Mouse (Mus musculus) layer of hippocampus, adult 2 months (tissue): ENCODE data around the gene Fam216a. TPM values are rescaled to one million over a fixed set of nuclear protein-coding genes. Genes with fewer than 3 reads are reported as not detected.
"Not testable (repeated sequence)": the region's sequence is repeated elsewhere in the genome, so short reads cannot be mapped to it uniquely, and the experiment has no call there.

Experiments
- DNase-seq, 2 experiments: peaks; one replicate each; pipeline ENCODE4 v3.0.0; 2022; ENCODE audit warnings: low spot score in 2 of 2
- H3K27ac ChIP-seq: fragments of 200-600 bp; 2 replicates; pipeline ENCODE4 v1.8.1; 2022
- H3K4me3 ChIP-seq: fragments of 200-600 bp; 2 replicates; pipeline ENCODE4 v1.8.1; 2022; ENCODE audit warnings: mild to moderate bottlenecking
- CTCF ChIP-seq: fragments of 200-600 bp; conservative IDR thresholded peaks from 2 replicates; pipeline ENCODE4 v1.8.1; 2022; ENCODE audit warnings: antibody characterized with exemption, mild to moderate bottlenecking, moderate library complexity
- long read RNA-seq, 2 experiments: library from polyadenylated mRNA; stranded (forward); transcript quantifications; one replicate each; pipeline ENCODE4 v2.0.0; 2021; ENCODE audit warnings: borderline mapping rate in 2 of 2
- total RNA-seq, 2 experiments: library from RNA; stranded (reverse); gene quantifications; 2 replicates each; pipeline ENCODE4 v1.2.3; 2021

Fam216a gene
- total RNA-seq, result 10 to 100 TPM; 74.2 to 78.0 TPM
- long read RNA-seq, experiment 1, transcript Fam216a-201 (7 exons, 1,388 nt), result major isoform, 51 of 59 reads
- long read RNA-seq, experiment 1, partial matches to known transcripts, result 4 of 59 reads
- long read RNA-seq, experiment 1, other reads (novel, unspliced or antisense), result 4 of 59 reads
- long read RNA-seq, experiment 2, transcript Fam216a-201 (7 exons, 1,388 nt), result major isoform, 83 of 86 reads
- long read RNA-seq, experiment 2, partial matches to known transcripts, result 1 of 86 reads
- long read RNA-seq, experiment 2, other reads (novel, unspliced or antisense), result 2 of 86 reads

DNA sequence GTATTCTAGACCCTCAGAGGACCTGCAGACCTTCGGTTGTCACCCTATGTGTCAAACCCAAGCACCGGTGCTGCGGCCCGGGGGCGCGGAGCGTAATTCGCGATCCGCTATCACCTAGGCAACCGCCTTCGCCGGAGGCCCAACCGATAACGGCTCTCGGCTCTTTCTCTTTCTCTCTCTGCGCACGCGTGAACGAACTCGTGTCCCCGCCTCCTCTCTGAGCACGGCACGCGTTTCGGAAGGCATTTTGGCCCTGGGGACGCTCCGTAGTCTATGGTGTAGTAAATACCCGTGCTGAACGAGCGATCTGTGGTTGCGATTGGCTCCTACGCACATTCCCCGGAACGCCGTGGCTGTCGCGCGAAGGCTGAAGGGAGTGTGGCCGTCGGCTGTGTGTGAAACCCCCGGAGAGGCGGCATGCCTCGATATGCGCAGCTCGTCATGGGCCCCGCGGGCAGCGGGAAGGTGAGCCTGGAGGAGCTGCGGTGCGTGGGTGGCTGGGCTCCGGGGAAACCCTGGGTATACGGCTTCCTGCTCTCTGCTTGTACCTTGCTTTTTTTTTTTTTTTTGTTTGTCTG is at the start of gene Fam216a:
Fam216a (minus strand) TSS at position 173 of the 578 bp plus-strand sequence.
- TF ChIP-seq CTCF, result no peak
- DNase-seq, result peak; percentile 99 to 100
- Histone ChIP-seq H3K27ac (peak within 1 kb of the TSS; percentile 98), H3K4me3 (peak within 1 kb of the TSS; percentile 68)

DNA sequence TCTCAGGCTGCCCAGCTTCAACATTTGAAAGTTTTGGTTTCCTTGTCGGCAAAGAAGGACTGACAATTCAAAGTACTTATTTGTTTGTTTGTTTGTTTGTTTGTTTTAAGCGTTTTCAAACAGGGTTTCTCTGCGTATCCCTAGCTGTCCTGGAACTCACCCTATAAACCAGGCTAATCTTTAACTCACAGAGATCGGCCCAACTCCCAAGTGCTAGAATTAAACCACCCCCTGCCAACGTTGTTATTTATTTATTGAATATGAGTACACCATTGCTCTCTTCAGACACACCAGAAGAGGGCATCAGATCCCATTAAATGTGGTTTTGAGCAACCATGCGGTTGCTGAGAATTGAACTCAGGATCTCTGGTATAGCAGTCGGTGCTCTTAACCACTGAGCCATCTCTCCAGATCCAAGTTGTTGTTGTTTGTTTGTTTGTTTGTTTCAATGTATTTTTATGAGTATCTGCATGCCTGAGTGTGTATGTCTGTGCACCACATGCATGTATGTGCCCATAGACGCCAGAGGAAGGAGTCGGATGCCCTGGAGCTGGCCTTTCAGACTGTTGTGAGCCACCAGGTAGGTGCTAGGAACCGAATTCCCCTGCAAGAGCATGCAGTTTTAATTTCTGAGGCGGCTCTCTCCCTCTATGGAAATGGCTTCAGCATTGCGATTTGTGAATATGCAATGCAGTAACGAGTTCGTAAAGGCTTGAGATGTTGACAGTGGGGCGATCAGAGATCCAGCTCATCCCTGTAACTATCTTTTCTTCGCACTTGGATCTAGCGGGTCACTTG is 49.3 kb upstream of the Fam216a start, which contains the start of gene Anapc7:
Anapc7 (plus strand) TSS at position 423 of the 798 bp plus-strand sequence.
- DNase-seq, result no peak
- TF ChIP-seq CTCF, result peak; percentile 63
- Histone ChIP-seq H3K4me3 (peak within 1 kb of the TSS; percentile 78), H3K27ac (peak within 1 kb of the TSS; percentile 95)

DNA sequence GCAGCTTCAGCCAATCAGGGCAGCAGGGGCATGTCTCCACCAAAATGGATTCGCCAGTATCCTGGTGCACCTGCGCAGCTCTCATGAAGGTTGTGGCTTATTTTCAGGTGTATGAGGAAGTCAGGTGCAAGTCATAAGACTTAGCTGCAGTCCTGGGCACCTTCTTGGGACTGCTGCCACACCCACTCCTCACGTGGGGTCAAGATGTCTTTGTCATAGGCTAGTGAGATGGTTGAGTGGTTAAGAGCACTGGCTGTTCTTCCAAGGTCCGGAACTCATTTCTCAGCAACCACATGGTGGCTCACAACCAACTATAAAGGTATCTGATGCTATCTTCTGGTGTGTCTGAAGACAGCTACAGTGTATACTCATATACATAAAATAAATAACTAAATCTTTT is 48.5 kb upstream of the Fam216a start:
- not testable (repeated sequence) for H3K4me3 ChIP-seq, DNase-seq, H3K27ac ChIP-seq

GRCm38 (mm10) chr5:122415465-122415864 is 43.3 kb upstream of the Fam216a start:
- Histone ChIP-seq H3K27ac (no peak overlapping the region), H3K4me3 (no peak overlapping the region)
- no peak for DNase-seq
- TF ChIP-seq CTCF, result no peak

DNA sequence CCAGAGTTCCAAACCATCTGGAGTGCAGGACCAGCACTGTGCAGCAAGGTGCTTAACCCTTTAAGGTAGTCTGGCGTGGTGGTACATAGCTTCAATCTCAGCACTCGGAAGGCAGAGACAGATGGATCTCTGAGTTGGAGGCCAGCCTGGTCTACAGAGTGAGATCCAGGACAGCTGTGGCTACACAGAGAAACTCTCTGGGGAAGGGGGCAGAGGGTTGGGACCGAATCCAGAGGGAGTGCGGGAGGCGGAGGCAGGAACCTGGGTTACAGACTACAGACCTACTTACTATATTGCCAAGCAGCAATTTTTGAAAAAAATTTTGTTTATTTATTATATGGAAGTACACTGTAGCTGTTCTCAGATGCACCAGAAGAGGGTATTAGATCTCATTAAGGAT is 42.2 kb upstream of the Fam216a start:
- no peak for DNase-seq
- Histone ChIP-seq H3K4me3 (no peak overlapping the region), H3K27ac (no peak overlapping the region)
- TF ChIP-seq CTCF, result no peak

DNA sequence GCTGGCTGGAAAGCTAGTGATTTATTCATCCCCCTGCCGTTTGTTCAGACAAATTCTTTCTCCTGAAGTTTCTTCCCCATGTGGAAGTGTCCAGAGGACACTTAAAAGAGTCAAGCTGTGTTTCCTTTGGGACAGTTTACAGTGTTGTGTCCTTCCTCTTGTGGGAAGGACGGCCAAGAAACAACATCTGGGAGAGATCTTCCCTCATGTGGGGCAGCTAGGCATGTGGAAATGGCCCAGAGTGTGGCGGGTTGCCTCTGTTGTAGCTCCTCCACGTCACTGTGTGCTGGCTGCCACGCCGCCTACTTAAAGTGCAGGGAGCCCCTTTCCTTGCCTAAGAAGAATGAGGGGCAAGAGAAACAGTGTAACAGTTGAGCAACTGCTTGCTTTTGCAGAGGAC is 40.7 kb upstream of the Fam216a start:
- DNase-seq, result no peak
- H3K4me3 ChIP-seq, result no peak overlapping the region
- no peak for TF ChIP-seq CTCF
- no peak overlapping the region for H3K27ac ChIP-seq

GRCm38 (mm10) chr5:122411892-122412291 is 39.7 kb upstream of the Fam216a start:
- H3K4me3 ChIP-seq, result no peak overlapping the region
- H3K27ac ChIP-seq, result no peak overlapping the region
- no peak for DNase-seq
- TF ChIP-seq CTCF, result no peak

- Histone ChIP-seq H3K27ac (no peak overlapping the region), H3K4me3 (no peak overlapping the region)
- TF ChIP-seq CTCF, result peak; percentile 55
- DNase-seq, result no peak
Measured at GRCm38 (mm10) chr5:122409692-122410645, 37.8 kb upstream of the Fam216a start.

- DNase-seq, result no peak
- no peak overlapping the region for H3K4me3 ChIP-seq
- TF ChIP-seq CTCF, result no peak
- H3K27ac ChIP-seq, result no peak overlapping the region
Measured at GRCm38 (mm10) chr5:122405537-122405936, 33.4 kb upstream of the Fam216a start.

GRCm38 (mm10) chr5:122403362-122403761 is 31.2 kb upstream of the Fam216a start:
- no peak for TF ChIP-seq CTCF

DNA sequence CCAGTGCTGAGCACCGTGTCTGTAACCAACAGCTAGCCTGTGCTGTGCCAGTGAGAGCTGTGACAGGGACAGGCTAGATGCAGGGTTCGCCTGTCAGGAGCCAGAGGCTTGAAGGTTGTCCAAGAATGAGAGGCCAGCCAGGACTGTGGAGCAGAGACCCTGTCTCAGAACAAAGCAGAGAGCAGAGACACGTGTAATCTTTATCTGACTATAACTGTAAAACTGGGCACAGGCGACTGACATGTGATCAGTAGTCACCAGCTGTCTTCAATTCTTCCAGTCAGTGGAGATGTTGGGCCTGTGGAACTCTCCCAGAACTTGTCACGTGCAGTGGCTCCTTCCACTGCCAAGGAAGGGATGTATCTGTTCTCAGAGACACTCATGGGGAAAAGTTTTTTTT is 30.6 kb upstream of the Fam216a start:
- peak overlapping the region; percentile 68 for H3K27ac ChIP-seq
- DNase-seq, result peak; percentile 55 to 72
- no peak overlapping the region for H3K4me3 ChIP-seq
- no peak for TF ChIP-seq CTCF

More at GRCm38 (mm10) chr5:122403362-122403761, 31.2 kb upstream of the Fam216a start:
- no peak for DNase-seq
- Histone ChIP-seq H3K27ac (peak overlapping the region; percentile 68), H3K4me3 (no peak overlapping the region)

DNA sequence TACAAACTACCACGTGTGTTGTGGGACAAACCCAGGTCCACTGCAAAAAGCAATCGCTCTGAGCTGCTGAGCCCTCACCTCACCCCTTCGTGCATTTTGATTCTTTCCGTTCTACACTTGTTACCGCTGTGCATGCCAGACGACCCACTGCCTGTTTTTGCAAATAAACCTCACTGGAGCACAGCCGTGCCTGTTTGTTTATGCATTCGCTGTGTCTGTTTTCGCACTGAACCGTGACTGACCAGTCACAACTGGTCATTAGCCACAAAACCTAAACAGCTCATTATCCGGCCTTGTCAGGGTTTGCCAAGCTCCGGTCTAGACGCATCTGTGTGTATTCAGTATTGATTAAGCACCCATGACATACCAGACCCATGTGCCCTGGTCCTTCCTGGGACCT is 30.0 kb upstream of the Fam216a start:
- H3K4me3 ChIP-seq, result no peak overlapping the region
- H3K27ac ChIP-seq, result peak overlapping the region; percentile 68
- no peak for TF ChIP-seq CTCF
- DNase-seq, result no peak
